Mouse (Mus musculus) forebrain, embryonic 10.5 days (tissue): ENCODE results near the gene Ddx56. TPM values are rescaled to one million over a fixed set of nuclear protein-coding genes. Genes with fewer than 3 reads are reported as not detected.

Experiments
- polyA plus RNA-seq: library from polyadenylated mRNA; unstranded; fragments of >200 nt; fragmentation: Nextera tagmentation; extraction: Ambion mirVana; gene quantifications from 2 replicates; pipeline ENCODE4 v1.2.1, GENCODE M21; 2016

Ddx56 gene
- polyA plus RNA-seq, 1 experiment from 2014 or later = 135 TPM

Other genes with a start within 250 kb of the Ddx56 start
- 0.51 and 0.63 TPM in 2 replicates for gene Camk2b, start 201.4 kb downstream of the Ddx56 start, polyA plus RNA-seq
- 0.57 TPM in 2 replicates for gene A730071L15Rik, start 67.7 kb downstream of the Ddx56 start, polyA plus RNA-seq
- gene Nudcd3, start 67.4 kb downstream of the Ddx56 start, polyA plus RNA-seq = 56.5 and 57.3 TPM in 2 replicates
- not detected in 2 replicates for gene Npc1l1, start 37.6 kb downstream of the Ddx56 start, polyA plus RNA-seq
- 116 and 126 TPM in 2 replicates for gene Tmed4, start 7.1 kb upstream of the Ddx56 start, polyA plus RNA-seq
- 112 and 115 TPM in 2 replicates for gene Ogdh, start 23.9 kb upstream of the Ddx56 start, polyA plus RNA-seq
- 13.6 and 15.9 TPM in 2 replicates for gene Zmiz2, start 121.3 kb upstream of the Ddx56 start, polyA plus RNA-seq
- gene Ppia, start 147.7 kb upstream of the Ddx56 start, polyA plus RNA-seq = 6,009 and 6,074 TPM in 2 replicates
- gene H2afv, start 176.7 kb upstream of the Ddx56 start, polyA plus RNA-seq = 844 and 848 TPM in 2 replicates
- 16.9 and 18.7 TPM in 2 replicates for gene Purb, start 208.1 kb upstream of the Ddx56 start, polyA plus RNA-seq